Mouse (Mus musculus): ENCODE data around the gene Zfand6. TPM values are rescaled to one million over a fixed set of nuclear protein-coding genes. Genes with fewer than 3 reads are reported as not detected.

Zfand6 gene
- total RNA-seq, 2 experiments from 2014 or later, result 115 to 136 TPM

GRCm38 (mm10) chr7:84594917-84595303, 94.8 kb downstream of the Zfand6 start:
- no peak for DNase-seq (ENCODE audit: low spot score in 2 of 2)

DNA sequence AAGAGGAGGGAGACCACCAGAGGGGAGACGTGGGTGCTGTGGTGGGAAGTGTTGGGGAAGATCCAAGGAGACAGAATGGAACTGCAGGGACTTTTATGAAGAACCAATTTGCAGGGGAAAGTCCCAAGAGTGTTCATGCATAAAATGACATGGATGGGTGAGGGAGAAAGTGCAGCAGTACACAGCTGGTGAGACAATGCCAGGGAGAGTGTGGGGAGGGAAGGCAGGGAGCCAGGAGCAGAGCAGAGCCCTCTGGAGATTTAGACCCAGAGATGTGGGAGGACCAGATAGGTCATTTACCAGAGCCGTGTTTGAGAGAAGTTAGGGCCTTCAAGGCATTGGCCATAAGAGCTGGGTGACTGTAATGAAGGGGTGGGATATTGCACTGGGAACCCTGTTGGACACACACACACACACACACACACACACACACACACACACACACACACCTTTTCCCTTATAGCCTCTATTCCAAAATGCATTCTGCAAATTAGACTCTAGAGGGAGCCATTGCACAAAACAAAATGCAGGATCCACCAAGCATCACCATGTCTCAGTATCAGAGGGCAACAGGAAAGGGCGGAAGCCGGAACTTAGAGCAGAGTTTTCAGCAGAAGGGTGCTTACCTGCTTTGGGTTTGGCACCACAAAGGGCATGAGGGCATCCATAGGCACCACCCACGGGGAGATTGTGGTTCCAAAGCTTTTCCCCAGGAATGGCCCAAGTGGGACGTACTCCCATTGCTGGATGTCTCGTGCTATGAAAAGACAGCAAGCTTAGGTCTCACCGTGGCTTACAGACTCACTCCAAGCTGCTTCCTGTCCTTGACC, 95.5 kb downstream of the Zfand6 start:
- DNase-seq (ENCODE audit: low spot score in 2 of 2), result peak in 1 of 2 experiments; percentile 19

DNA sequence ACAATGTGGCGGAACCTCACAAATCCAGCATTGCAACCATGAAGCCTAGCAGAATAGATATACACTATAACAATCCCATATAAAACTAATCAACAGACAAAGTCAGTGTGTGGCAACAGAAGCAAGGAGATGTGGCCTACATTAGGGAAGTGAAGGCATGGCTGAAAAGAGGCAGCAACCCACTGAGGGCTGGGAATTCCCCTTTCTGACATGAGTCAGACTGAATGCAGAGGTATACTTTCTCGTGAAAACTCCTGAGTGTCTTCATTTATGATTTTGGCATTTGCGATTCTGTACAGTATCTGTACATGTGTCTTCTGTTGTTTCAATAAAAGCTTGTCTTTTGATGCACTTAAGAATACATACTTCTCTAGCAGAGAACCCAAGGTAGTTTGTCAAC, 98.4 kb downstream of the Zfand6 start:
- DNase-seq (ENCODE audit: low spot score in 2 of 2), result peak in 1 of 2 experiments; percentile 6

DNA sequence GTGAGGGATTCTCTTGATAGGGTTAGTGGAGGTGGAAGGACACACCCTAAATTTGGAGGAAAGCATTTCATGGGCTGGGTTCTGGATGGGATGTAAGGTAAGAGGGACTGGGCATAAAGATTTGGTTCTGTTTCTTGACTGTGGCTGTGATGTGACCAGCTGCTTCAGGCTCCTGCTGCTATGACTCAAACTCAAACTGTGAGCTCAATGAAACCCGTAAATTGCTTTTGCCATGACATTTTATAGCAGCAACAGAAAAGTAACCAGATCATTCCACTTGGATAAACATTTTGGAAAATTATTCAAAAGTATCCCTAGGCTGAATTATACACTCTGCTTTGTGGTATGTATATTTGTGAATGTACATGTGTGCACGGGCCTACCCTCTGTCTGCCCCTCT, 99.1 kb downstream of the Zfand6 start:
- peak in 1 of 2 experiments; percentile 2 for DNase-seq (ENCODE audit: low spot score in 2 of 2)

DNA sequence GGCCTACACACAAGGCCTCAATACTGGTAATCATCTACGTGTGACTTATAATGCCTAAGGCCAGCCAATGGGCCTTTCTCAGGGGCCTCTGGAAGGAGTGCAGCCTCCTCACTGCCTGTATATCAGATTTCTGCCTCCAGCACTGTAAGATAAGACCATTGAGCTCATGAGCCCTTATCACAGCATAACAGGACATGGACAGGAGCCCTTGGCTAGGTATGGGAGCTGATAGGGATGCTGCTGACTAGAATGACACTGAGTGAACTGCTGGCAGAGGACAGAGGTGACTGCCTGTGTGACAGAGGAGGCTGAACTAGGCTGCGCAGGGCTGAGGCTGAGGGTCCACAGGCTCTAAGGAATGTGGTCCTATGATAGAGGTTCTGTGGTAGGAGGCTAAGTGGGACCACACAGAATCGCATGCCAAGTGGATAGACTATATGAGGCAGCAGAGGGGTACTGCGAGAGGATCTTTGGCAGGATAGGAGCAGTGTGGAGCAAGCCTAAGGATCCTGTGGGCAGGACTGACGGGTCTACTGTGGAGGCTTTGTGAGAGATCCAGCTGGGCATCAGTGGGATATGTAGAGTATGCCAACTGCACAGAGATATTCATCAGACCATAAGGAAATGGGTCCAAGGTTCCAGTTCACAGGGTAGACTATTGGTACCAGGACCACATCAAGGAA, 102.5 kb downstream of the Zfand6 start:
- no peak for DNase-seq (ENCODE audit: low spot score in 2 of 2)

DNA sequence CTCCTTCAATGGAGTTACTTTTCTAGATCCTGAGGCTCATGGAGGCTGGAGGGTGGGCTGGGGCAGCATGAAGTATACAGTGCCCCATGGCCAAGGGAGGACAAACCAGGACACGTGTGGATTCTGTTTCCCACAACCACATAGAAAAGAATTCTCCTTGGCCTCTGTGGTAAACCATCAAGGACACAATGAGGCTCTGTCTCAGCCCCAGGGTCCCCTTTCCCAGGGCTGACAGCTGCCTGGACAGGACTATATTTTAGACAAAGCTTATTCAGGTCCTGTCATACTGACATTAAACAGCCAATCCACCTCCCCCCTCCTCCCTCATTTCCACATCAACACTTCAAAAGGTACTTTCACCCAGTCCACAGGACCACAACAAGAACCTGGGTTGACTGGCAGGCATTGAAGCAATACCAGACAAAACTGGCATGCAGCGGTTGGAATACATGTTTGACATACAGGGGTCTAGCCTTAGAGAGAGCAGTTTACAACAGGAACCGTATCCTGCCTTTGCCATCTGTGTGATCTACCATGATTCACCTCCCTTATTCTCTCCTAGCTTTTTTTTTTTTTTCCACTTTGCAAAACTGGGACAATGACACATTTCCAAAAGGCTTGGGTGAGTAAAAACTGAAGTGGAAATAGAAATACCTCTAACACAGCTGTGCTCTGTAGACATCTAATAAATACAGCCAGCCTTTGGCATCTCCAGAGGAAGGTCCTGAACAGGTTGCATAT, 103.2 kb downstream of the Zfand6 start:
- no peak for DNase-seq (ENCODE audit: low spot score in 2 of 2)

- DNase-seq (ENCODE audit: low spot score in 2 of 2), result no peak
Observed at GRCm38 (mm10) chr7:84585086-84585485, 104.7 kb downstream of the Zfand6 start.

- DNase-seq (ENCODE audit: low spot score in 2 of 2), result peak in 1 of 2 experiments; percentile 2
Observed at GRCm38 (mm10) chr7:84579769-84580168, 110.0 kb downstream of the Zfand6 start.

DNA sequence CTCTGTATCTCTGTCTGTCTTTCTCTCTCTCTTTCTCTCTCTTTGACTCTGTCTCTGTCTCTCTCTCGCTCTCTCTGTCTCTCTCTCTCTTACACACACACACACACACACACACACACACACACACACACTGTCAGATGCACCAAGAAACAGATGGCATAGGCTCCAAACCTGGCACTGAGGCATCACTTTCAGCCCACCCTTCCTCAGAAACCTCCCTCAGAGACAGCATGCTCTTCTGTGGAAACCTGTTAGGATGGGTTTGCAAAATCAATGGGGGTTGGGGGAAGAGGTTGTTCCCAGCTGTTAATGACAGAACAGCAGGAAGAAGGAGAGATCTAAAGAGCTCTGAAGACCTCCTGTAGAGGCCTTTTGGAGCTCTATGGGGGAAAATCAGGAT, 110.9 kb downstream of the Zfand6 start:
- no peak for DNase-seq (ENCODE audit: low spot score in 2 of 2)

DNA sequence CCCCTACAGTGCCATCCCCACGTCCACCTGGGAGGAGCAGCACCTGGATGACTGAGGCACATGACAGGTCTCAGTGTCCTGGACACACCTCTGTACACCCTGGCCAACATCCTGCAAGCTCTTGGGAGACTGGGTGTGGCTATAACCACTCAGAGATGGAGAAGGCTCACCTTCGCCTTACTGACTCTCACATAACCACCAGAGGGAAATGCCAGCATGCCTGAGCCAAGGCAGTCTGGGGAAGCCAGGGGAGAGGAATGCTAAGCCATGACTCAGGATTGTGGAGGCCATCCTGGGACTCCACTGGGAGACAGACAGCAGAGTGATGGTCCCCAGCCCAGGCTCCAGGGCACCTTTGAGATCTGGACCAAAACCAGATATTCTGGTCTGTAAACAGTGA, 112.7 kb downstream of the Zfand6 start:
- DNase-seq (ENCODE audit: low spot score in 2 of 2), result no peak

GRCm38 (mm10) chr7:84566200-84566599, 123.6 kb downstream of the Zfand6 start:
- DNase-seq (ENCODE audit: low spot score in 2 of 2), result no peak

GRCm38 (mm10) chr7:84564236-84564635, 125.5 kb downstream of the Zfand6 start:
- no peak for DNase-seq (ENCODE audit: low spot score in 2 of 2)

Other genes starting within 250 kb of the Zfand6 start
- gene Gm2115, start 161.0 kb downstream of the Zfand6 start, total RNA-seq (2021), result 10 to 100 TPM; 36.3 to 42.6 TPM
- 10 to 100 TPM; 59.6 to 77.1 TPM for gene Fah, start 83.2 kb downstream of the Zfand6 start, total RNA-seq (2021)
- not detected for gene Olfr291, start 163.6 kb upstream of the Zfand6 start, total RNA-seq (2021)